Comparison of ENCODE assay signal across 8 mouse cellular contexts in genomic region chr9:34861775-34862174, GRCm38 (mm10).
DNase-seq lines count a peak whose midpoint lies in the region; ATAC-seq and TF ChIP-seq lines count a peak whose summit lies in the region.

No protein-coding gene starts in this region.

- WGBS in midbrain, embryonic 15.5 days: 52% methylated on average over 2 of the region's 2 CpGs

- no peak overlapping the region for H3K4me3 ChIP-seq in testis, adult 2 months (ENCODE audit: control insufficient read depth, low read depth, low read length)
- H3K4me3 ChIP-seq in midbrain, embryonic 15.5 days: no peak overlapping the region

- peak; percentile 44; the same call in 1 of the 2 replicates for TF ChIP-seq CTCF in testis, adult 2 months (IDR thresholded peaks at IDR 0.05; ENCODE audit: control insufficient read depth, insufficient read depth, insufficient replicate concordance, low read depth, low read length)

- no peaks in the 10 kb centered on the region for H3K9me3 ChIP-seq in midbrain, embryonic 15.5 days

- H3K9ac ChIP-seq in midbrain, embryonic 15.5 days: no peak overlapping the region

- ATAC-seq in midbrain, embryonic 15.5 days (replicated peaks): peak; percentile 63; the same call in 1 of the 2 replicates

- no peaks in the 10 kb centered on the region for H3K27me3 ChIP-seq in testis, adult 2 months (ENCODE audit: control insufficient read depth, insufficient read depth, low read length)
- no peaks in the 10 kb centered on the region for H3K27me3 ChIP-seq in midbrain, embryonic 15.5 days (replicated peaks)

- H3K36me3 ChIP-seq in testis, adult 2 months (ENCODE audit: control insufficient read depth, insufficient read depth, low read length): no peaks in the 10 kb centered on the region
- no peaks in the 10 kb centered on the region for H3K36me3 ChIP-seq in midbrain, embryonic 15.5 days (replicated peaks)

- no peak for TF ChIP-seq POLR2A in testis, adult 2 months (IDR thresholded peaks at IDR 0.05; ENCODE audit: control insufficient read depth, low read depth, low read length)

- H3K4me1 ChIP-seq in testis, adult 2 months (ENCODE audit: control insufficient read depth, insufficient read depth, low read length): no peaks in the 10 kb centered on the region
- H3K4me1 ChIP-seq in midbrain, embryonic 15.5 days: peaks cover 11% of the 10 kb centered on the region; the same call in 1 of the 2 replicates

- no peak overlapping the region for H3K27ac ChIP-seq in testis, adult 2 months (ENCODE audit: control insufficient read depth, insufficient read depth, low read depth, low read length)
- no peak overlapping the region for H3K27ac ChIP-seq in midbrain, embryonic 15.5 days

- DNase-seq in testis, postnatal 14 days (ENCODE audit: low spot score): no peak
- peak; percentile 81 for DNase-seq in cerebellum, adult 9-11 months
- peak; percentile 48 for DNase-seq in heart, postnatal 4 days
- peak; percentile 41 for DNase-seq in left cerebral cortex, adult 11 months (ENCODE audit: low spot score)
- DNase-seq in spleen, adult 18-20 months: no peak
- DNase-seq in B cell, adult 2 months: no peak

- H3K4me2 ChIP-seq in midbrain, embryonic 15.5 days: no peak overlapping the region

Comparison
In these comparisons a context has a peak if more than half of its experiments do, and no peak if none do; other contexts are left out.
1. DNase-seq: peak in cerebellum, adult 9-11 months (single experiment), heart, postnatal 4 days (single experiment) and left cerebral cortex, adult 11 months (single experiment); none in testis, postnatal 14 days (single experiment), spleen, adult 18-20 months (0 of 2) and B cell, adult 2 months (0 of 2).